Mouse (Mus musculus) right cerebral cortex, postnatal 4 days (tissue): ENCODE measurements at regions not wholly inside any gene's neighbourhood (a gene's known extent, or its start where the extent isn't known, plus 50 kb on each side); places are given as distances from the start of the nearest gene placed in this dataset.
A peak's percentile ranks its signal among the peaks of the same experiment; 100 is the strongest.

Source experiments
- DNase-seq: peaks from one replicate; pipeline ENCODE4 v3.0.0-alpha.2; 2022

DNA sequence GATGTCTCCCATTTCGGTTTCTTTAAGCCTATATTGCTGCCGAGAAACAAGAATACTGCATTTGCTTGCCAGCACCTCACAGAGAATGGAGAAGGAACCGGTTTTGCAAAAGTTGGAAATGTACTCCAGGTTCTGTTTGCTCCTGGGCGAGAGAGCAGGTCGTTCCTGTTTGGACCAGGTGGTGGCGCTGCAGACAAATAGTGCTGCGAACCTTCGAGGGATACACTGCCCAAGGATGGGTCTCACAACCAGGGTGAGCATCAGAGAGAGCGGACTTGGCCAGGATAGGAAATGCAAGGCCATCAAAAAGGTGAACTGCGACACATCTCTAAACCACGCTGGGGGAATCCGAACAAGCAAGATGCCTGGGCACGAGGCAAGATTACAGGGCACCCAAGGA, 54.0 kb upstream of the Ets2 start:
- peak; percentile 91 for DNase-seq

GRCm38 (mm10) chr16:95642784-95643590, 56.6 kb upstream of the Erg start:
- DNase-seq = no peak

DNA sequence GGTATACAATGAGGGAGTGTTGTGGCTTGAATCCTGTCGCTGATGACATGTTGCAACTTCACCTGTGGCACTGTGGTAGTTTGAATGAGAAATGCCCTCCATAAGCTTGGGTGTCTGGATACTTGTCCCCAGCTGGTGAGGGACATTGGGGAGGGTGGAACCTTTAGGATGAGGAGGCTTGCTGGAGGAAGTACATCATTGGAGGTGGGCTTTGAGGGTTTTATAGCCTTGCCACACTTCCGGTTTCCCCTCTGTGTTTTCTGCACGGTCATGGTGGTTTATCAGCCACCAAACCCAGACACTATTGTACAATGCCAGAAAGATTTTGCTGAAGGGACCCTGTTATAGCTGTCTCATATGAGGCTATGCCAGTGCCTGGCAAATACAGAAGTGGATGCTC, 54.3 kb upstream of the Erg start:
- no peak for DNase-seq

GRCm38 (mm10) chr16:95639677-95640076, 53.3 kb upstream of the Erg start:
- DNase-seq = no peak

- no peak for DNase-seq
These were observed 51.5 kb upstream of the Erg start for GRCm38 (mm10) chr16:95637850-95638249.

- no peak for DNase-seq
These were observed 50.2 kb upstream of the Erg start for GRCm38 (mm10) chr16:95636615-95637014.
